Mouse (Mus musculus) CH12.LX (cell line): ENCODE measurements around the gene Gm10762. TPM values are rescaled to one million over a fixed set of nuclear protein-coding genes. Genes with fewer than 3 reads are reported as not detected.

Source experiments
- DNase-seq: peaks from one replicate; pipeline ENCODE4 v3.0.0-alpha.2; 2013; ENCODE audit errors: extremely low read depth
- H3K27ac ChIP-seq: 2 replicates; pipeline ENCODE4 v1.5.1; 2012; ENCODE audit warnings: low read depth, mild to moderate bottlenecking, control low read depth, moderate library complexity; ENCODE audit not compliant: insufficient read depth
- H3K27me3 ChIP-seq: replicated peaks from 2 replicates; pipeline ENCODE3; 2012; ENCODE audit warnings: inconsistent platforms
- H3K36me3 ChIP-seq, 2 experiments: replicated peaks in 1 of 2; 2 replicates each; pipeline versions ENCODE3 to v1.6.1; 2012; ENCODE audit warnings: inconsistent platforms in 1 of 2, low read length in 1 of 2, mild to moderate bottlenecking in 1 of 2, mixed read lengths in 1 of 2, moderate library complexity in 1 of 2; ENCODE audit not compliant: control insufficient read depth in 1 of 2, insufficient read depth in 1 of 2
- H3K4me1 ChIP-seq, 2 experiments: 2 replicates each; pipeline ENCODE4 v1.6.1; 2012; ENCODE audit warnings: inconsistent platforms in 1 of 2, moderate library complexity in 1 of 2; ENCODE audit not compliant: insufficient read depth in 2 of 2, control insufficient read depth in 1 of 2
- H3K4me2 ChIP-seq: 2 replicates; pipeline ENCODE4 v1.6.1; 2012; ENCODE audit warnings: low read depth, mild to moderate bottlenecking, control low read depth; ENCODE audit not compliant: poor library complexity, insufficient read depth, severe bottlenecking
- H3K4me3 ChIP-seq, 3 experiments: fragments of 150-350 bp in 1 of 3; sonication (generic) in 1 of 3; replicated peaks in 1 of 3; 2 replicates each; pipeline versions ENCODE3 to v1.5.1; 2011 to 2012; ENCODE audit warnings: low read depth in 2 of 3, low read length in 2 of 3, mild to moderate bottlenecking in 2 of 3, moderate library complexity in 2 of 3, control low read depth in 1 of 3, improper control_type of control experiment in 1 of 3, inconsistent platforms in 1 of 3, mixed read lengths in 1 of 3; ENCODE audit not compliant: poor library complexity in 1 of 3
- H3K79me2 ChIP-seq: replicated peaks from 2 replicates; pipeline ENCODE4 v1.6.1; 2012; ENCODE audit warnings: mild to moderate bottlenecking, moderate library complexity; ENCODE audit not compliant: control insufficient read depth, poor library complexity, insufficient read depth, severe bottlenecking; ENCODE audit errors: extremely low read depth
- H3K9ac ChIP-seq: 2 replicates; pipeline ENCODE4 v1.6.1; 2012; ENCODE audit warnings: low read depth, mild to moderate bottlenecking, control low read depth, moderate library complexity; ENCODE audit not compliant: insufficient read depth
- H3K9me3 ChIP-seq: replicated peaks from 2 replicates; pipeline ENCODE3; 2012; ENCODE audit warnings: low read length, inconsistent platforms, mixed read lengths
- CHD2 ChIP-seq: IDR thresholded peaks from 2 replicates; pipeline ENCODE4 v1.6.1; 2011; ENCODE audit warnings: low read length, improper control_type of control experiment
- CTCF ChIP-seq, 2 experiments: IDR thresholded peaks in 1 of 2; conservative IDR thresholded peaks in 1 of 2; 2 replicates each; pipeline ENCODE4 v1.5.1; 2011 to 2012; ENCODE audit warnings: low read depth in 2 of 2, low read length in 2 of 2, improper control_type of control experiment in 1 of 2, inconsistent platforms in 1 of 2, mild to moderate bottlenecking in 1 of 2, moderate library complexity in 1 of 2
- E2F4 ChIP-seq: IDR thresholded peaks from 2 replicates; pipeline ENCODE4 v1.6.1; 2011; ENCODE audit warnings: low read depth, low read length, improper control_type of control experiment; ENCODE audit not compliant: insufficient replicate concordance
- GABPA ChIP-seq: IDR thresholded peaks from 2 replicates; pipeline ENCODE4 v1.6.1; 2012; ENCODE audit warnings: low read depth, low read length, improper control_type of control experiment, inconsistent platforms; ENCODE audit not compliant: insufficient replicate concordance
- JUND ChIP-seq: conservative IDR thresholded peaks from 2 replicates; pipeline ENCODE4 v1.6.1; 2011; ENCODE audit warnings: low read depth, low read length, improper control_type of control experiment
- MAX ChIP-seq: IDR thresholded peaks from 2 replicates; pipeline ENCODE4 v1.6.1; 2011; ENCODE audit warnings: low read length, improper control_type of control experiment
- MEF2A ChIP-seq: IDR thresholded peaks from 2 replicates; pipeline ENCODE4 v1.6.1; 2014; ENCODE audit warnings: low read depth, mild to moderate bottlenecking, inconsistent platforms, low read length, improper control_type of control experiment, borderline replicate concordance
- NELFE ChIP-seq: IDR thresholded peaks from 2 replicates; pipeline ENCODE4 v1.6.1; 2011; ENCODE audit warnings: low read depth, low read length, improper control_type of control experiment
- NRF1 ChIP-seq: IDR thresholded peaks from 2 replicates; pipeline ENCODE4 v1.6.1; 2014; ENCODE audit warnings: low read depth, mild to moderate bottlenecking, inconsistent platforms, low read length, improper control_type of control experiment, moderate library complexity
- POLR2AphosphoS2 ChIP-seq: IDR thresholded peaks from 2 replicates; pipeline ENCODE4 v1.6.1; 2011; ENCODE audit warnings: low read depth, low read length, improper control_type of control experiment
- RAD21 ChIP-seq: IDR thresholded peaks from 2 replicates; pipeline ENCODE4 v1.6.1; 2011; ENCODE audit warnings: low read depth, mild to moderate bottlenecking, low read length, improper control_type of control experiment, moderate library complexity
- RCOR1 ChIP-seq: conservative IDR thresholded peaks from 2 replicates; pipeline ENCODE4 v1.6.1; 2012; ENCODE audit warnings: low read depth, mild to moderate bottlenecking, inconsistent platforms, low read length, improper control_type of control experiment
- SMC3 ChIP-seq: IDR thresholded peaks from 2 replicates; pipeline ENCODE4 v1.6.1; 2011; ENCODE audit warnings: low read depth, low read length, improper control_type of control experiment
- TCF12 ChIP-seq: IDR thresholded peaks from 2 replicates; pipeline ENCODE4 v1.6.1; 2014; ENCODE audit warnings: low read depth, mild to moderate bottlenecking, inconsistent platforms, low read length, improper control_type of control experiment
- USF2 ChIP-seq: conservative IDR thresholded peaks from 2 replicates; pipeline ENCODE4 v1.6.1; 2011; ENCODE audit warnings: low read depth, low read length, improper control_type of control experiment
- ZC3H11A ChIP-seq: IDR thresholded peaks from 2 replicates; pipeline ENCODE4 v1.6.1; 2012; ENCODE audit warnings: low read depth, mild to moderate bottlenecking, inconsistent platforms, low read length, improper control_type of control experiment
- ZKSCAN1 ChIP-seq: IDR thresholded peaks from 2 replicates; pipeline ENCODE4 v1.6.1; 2012; ENCODE audit warnings: low read depth, inconsistent platforms, low read length, improper control_type of control experiment, borderline replicate concordance
- ZMIZ1 ChIP-seq: IDR thresholded peaks from 2 replicates; pipeline ENCODE4 v1.6.1; 2012; ENCODE audit warnings: low read depth, mild to moderate bottlenecking, inconsistent platforms, low read length, improper control_type of control experiment
- dilution Hi-C: fragments of 300-500 bp; cut with MboI; formaldehyde crosslinking; loops from 2 replicates; pipeline ENCODE4 v1.14.3; 2020; ENCODE audit warnings: low sequenced_read_pairs; ENCODE audit not compliant: extremely low pct_unique_long_range_greater_than_20kb, extremely low pct_ligation_motif_present
- in situ Hi-C: fragments of 300-500 bp; cut with MboI; formaldehyde crosslinking; loops from 3 replicates; pipeline ENCODE4 v1.14.3; 2019; ENCODE audit warnings: low sequenced_read_pairs, low pct_ligation_motif_present, low pct_unique_long_range_greater_than_20kb, mixed read lengths
- polyA plus RNA-seq: library from polyadenylated mRNA; unstranded; fragments of >175 nt; gene quantifications from 2 replicates; pipeline ENCODE4 v1.2.1, GENCODE M21; 2012; ENCODE audit warnings: low read depth; ENCODE audit not compliant: insufficient read length
- total RNA-seq, 2 experiments: library from RNA; depleted of rRNA; stranded (reverse); fragments of 300-350 nt in 1 of 2; fragments of >200 nt in 1 of 2; gene quantifications; 2 replicates each; pipeline ENCODE4 v1.2.3; 2012 to 2014

The Gm10762 gene
- total and polyA plus RNA-seq, 3 experiments: 3.3 to 3.9 (median 3.3) TPM

GRCm38 (mm10) chr2:128928446-128928845 lies 39.1 kb downstream of the Gm10762 start:
- Histone ChIP-seq H3K4me2 (no peak overlapping the region), H3K9ac (no peak overlapping the region), H3K79me2 (no peaks in the 10 kb centered on the region), H3K27ac (no peak overlapping the region), H3K9me3 (peaks cover 2% of the 10 kb centered on the region), H3K27me3 (no peaks in the 10 kb centered on the region), H3K36me3 (peaks cover 25 to 76% of the 10 kb centered on the region in 2 experiments), H3K4me1 (no peaks in the 10 kb centered on the region), H3K4me3 (no peak overlapping the region)
- dilution Hi-C loops (no loop called here), in situ Hi-C loops (loop anchor here (25.0 kb wide), 1 partner anchor 334 kb away; no protein-coding TSS in a partner anchor)
- no peak for DNase-seq
- TF ChIP-seq SMC3 (no peak), CHD2 (no peak), RAD21 (no peak), ZC3H11A (no peak), POLR2AphosphoS2 (no peak), E2F4 (no peak), NELFE (no peak), ZKSCAN1 (no peak), TCF12 (no peak), GABPA (no peak)

GRCm38 (mm10) chr2:128924799-128925198 lies 42.7 kb downstream of the Gm10762 start:
- DNase-seq: no peak
- Histone ChIP-seq H3K9me3 (peaks cover 2% of the 10 kb centered on the region), H3K4me2 (no peak overlapping the region), H3K27ac (no peak overlapping the region), H3K36me3 (peaks cover 17 to 47% of the 10 kb centered on the region in 2 experiments), H3K27me3 (no peaks in the 10 kb centered on the region), H3K9ac (no peak overlapping the region), H3K79me2 (no peaks in the 10 kb centered on the region), H3K4me1 (no peaks in the 10 kb centered on the region), H3K4me3 (no peak overlapping the region)
- in situ Hi-C loops (loop anchor here (25.0 kb wide), 1 partner anchor 338 kb away; no protein-coding TSS in a partner anchor), dilution Hi-C loops (no loop called here)
- no peak for TF ChIP-seq ZMIZ1
- no peak for TF ChIP-seq JUND
- TF ChIP-seq NRF1: no peak
- no peak for TF ChIP-seq MAX
- TF ChIP-seq ZKSCAN1: no peak
- TF ChIP-seq USF2: no peak
- no peak for TF ChIP-seq MEF2A
- TF ChIP-seq CTCF (conservative IDR thresholded peaks at IDR 0.05 in 1 of 2, IDR thresholded peaks at IDR 0.05 in 1 of 2; ENCODE audit: low read depth in 2 of 2, low read length in 2 of 2): no peak
- no peak for TF ChIP-seq RCOR1
- TF ChIP-seq TCF12: no peak
- TF ChIP-seq SMC3: no peak
- TF ChIP-seq GABPA: no peak

Other genes starting within 250 kb of the Gm10762 start
- gene Tmem87b, start 149.6 kb downstream of the Gm10762 start, total RNA-seq (2012; rRNA removed): 4.3 and 5.3 TPM in 2 replicates
- 6.6 and 8.1 TPM in 2 replicates for gene Tmem87b, start 149.6 kb downstream of the Gm10762 start, total RNA-seq (2014; rRNA removed)
- gene Tmem87b, start 149.6 kb downstream of the Gm10762 start, polyA plus RNA-seq: 5.4 and 6.2 TPM in 2 replicates
- gene Fbln7, start 104.7 kb downstream of the Gm10762 start, total RNA-seq (2012; rRNA removed): not detected in 2 replicates
- gene Fbln7, start 104.7 kb downstream of the Gm10762 start, total RNA-seq (2014; rRNA removed): not detected in 2 replicates
- not detected in 2 replicates for gene Fbln7, start 104.7 kb downstream of the Gm10762 start, polyA plus RNA-seq
- 8.1 and 10.2 TPM in 2 replicates for gene Zc3h8, start 23.6 kb downstream of the Gm10762 start, total RNA-seq (2012; rRNA removed)
- gene Zc3h8, start 23.6 kb downstream of the Gm10762 start, total RNA-seq (2014; rRNA removed): 11.7 and 15.3 TPM in 2 replicates
- 15.2 and 20.2 TPM in 2 replicates for gene Zc3h8, start 23.6 kb downstream of the Gm10762 start, polyA plus RNA-seq
- 0.55 and 0.64 TPM in 2 replicates for gene Zc3h6, start 323 bp downstream of the Gm10762 start, total RNA-seq (2012; rRNA removed)
- 0.65 and 0.72 TPM in 2 replicates for gene Zc3h6, start 323 bp downstream of the Gm10762 start, total RNA-seq (2014; rRNA removed)
- 0.57 and 0.59 TPM in 2 replicates for gene Zc3h6, start 323 bp downstream of the Gm10762 start, polyA plus RNA-seq
- not detected in 2 replicates for gene Vinac1, start 80.4 kb upstream of the Gm10762 start, total RNA-seq (2012; rRNA removed)
- not detected in 2 replicates for gene Vinac1, start 80.4 kb upstream of the Gm10762 start, total RNA-seq (2014; rRNA removed)
- gene Vinac1, start 80.4 kb upstream of the Gm10762 start, polyA plus RNA-seq: 0.06 TPM in 1 of 2 replicates, not detected in the other
- gene Ttl, start 98.2 kb upstream of the Gm10762 start, total RNA-seq (2012; rRNA removed): 1.6 and 1.8 TPM in 2 replicates
- 2.7 and 3.1 TPM in 2 replicates for gene Ttl, start 98.2 kb upstream of the Gm10762 start, total RNA-seq (2014; rRNA removed)
- 2.9 and 4.0 TPM in 2 replicates for gene Ttl, start 98.2 kb upstream of the Gm10762 start, polyA plus RNA-seq
- gene Polr1b, start 133.3 kb upstream of the Gm10762 start, total RNA-seq (2012; rRNA removed): 68.0 and 86.7 TPM in 2 replicates
- 70.5 and 70.9 TPM in 2 replicates for gene Polr1b, start 133.3 kb upstream of the Gm10762 start, total RNA-seq (2014; rRNA removed)
- gene Polr1b, start 133.3 kb upstream of the Gm10762 start, polyA plus RNA-seq: 74.2 and 83.1 TPM in 2 replicates
- 14.3 and 24.1 TPM in 2 replicates for gene Chchd5, start 162.0 kb upstream of the Gm10762 start, total RNA-seq (2012; rRNA removed)
- 20.5 and 23.4 TPM in 2 replicates for gene Chchd5, start 162.0 kb upstream of the Gm10762 start, total RNA-seq (2014; rRNA removed)
- 17.8 and 20.8 TPM in 2 replicates for gene Chchd5, start 162.0 kb upstream of the Gm10762 start, polyA plus RNA-seq
- 43.1 and 47.2 TPM in 2 replicates for gene Slc20a1, start 231.0 kb upstream of the Gm10762 start, total RNA-seq (2012; rRNA removed)
- gene Slc20a1, start 231.0 kb upstream of the Gm10762 start, total RNA-seq (2014; rRNA removed): 72.1 and 77.3 TPM in 2 replicates
- gene Slc20a1, start 231.0 kb upstream of the Gm10762 start, polyA plus RNA-seq: 78.2 and 95.1 TPM in 2 replicates